Mouse (Mus musculus): ENCODE data around the gene Slc7a5. TPM values are rescaled to one million over a fixed set of nuclear protein-coding genes. Genes with fewer than 3 reads are reported as not detected.

Gene Slc7a5
- polyA plus RNA-seq, 1 experiment from 2014 or later, result 39.2 TPM

DNA sequence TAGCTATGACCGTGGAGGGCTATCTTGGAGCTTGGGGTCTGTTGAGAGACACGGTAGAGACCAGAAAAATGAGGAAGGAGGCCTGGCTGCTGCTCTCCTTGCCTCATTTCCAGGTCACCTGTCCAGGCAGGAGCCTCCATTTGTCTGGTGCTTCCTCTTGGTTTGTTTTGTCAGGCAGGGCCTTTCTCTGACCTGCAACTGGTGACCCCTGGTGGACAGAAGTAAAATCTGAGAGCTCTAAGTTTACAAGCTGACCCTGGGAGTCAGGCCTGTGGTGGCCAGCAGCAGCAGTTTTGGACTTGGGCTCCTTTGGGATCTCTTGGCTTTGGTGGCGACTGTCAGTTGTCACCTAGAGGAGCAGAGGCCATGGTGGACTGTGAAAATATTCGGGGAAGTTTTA lies 27.0 kb upstream of the Slc7a5 start:
- Histone ChIP-seq H3K36me3 (no peaks in the 10 kb centered on the region), H3K27ac (replicated peaks) (peak overlapping the region; percentile 86), H3K27me3 (no peaks in the 10 kb centered on the region), H3K4me1 (peaks cover 24% of the 10 kb centered on the region), H3K9ac (replicated peaks) (no peak overlapping the region), H3K9me3 (no peaks in the 10 kb centered on the region), H3K4me3 (no peak overlapping the region), H3K4me2 (replicated peaks) (no peak overlapping the region)
- ATAC-seq (replicated peaks), result no peak
- WGBS, result 39% methylated on average over 4 of the region's 4 CpGs

DNA sequence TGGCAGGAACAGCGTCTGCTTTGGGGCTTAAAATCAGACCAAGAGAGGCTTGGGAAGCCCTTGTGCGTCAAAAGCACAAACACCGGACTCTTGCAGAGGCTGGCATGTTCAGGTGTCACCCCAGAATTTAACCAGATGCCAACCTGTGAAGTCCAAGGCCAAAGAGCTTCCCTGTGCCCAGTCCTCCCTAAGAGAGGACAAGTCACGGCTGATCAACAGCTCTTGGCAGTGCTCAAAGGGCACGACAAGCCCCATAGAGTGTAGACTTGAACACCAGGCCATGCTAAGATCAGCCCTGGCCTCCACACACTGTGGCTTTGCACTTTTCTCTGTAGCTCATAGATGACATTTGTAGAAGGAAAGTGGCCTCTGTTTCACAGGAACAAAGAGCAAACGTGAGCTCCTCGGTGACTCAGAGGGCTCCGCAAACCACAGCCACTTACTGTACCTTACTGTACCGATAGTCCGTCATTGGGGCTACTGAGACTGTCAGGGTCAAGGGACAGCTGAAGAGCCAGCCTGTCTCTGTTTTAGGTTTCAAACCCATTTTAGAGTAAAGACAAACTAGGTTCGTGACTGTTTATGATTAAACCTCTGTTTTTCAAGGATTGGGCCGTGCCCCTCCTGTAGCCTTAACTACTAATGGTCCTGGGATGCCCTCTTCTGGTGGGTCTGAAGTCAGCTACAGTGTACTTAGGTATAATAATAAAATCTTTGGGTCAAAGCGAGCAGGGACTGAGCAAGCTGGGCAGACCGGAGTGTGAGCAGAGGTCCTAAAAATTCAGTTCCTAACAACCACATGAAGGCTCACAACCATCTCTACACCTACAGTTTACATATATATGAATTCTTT lies 25.4 kb upstream of the Slc7a5 start:
- 86% methylated on average over 14 of the region's 14 CpGs for WGBS
- no peaks in the 10 kb centered on the region for H3K9me3 ChIP-seq
- H3K27ac ChIP-seq (replicated peaks), result no peak overlapping the region
- H3K27me3 ChIP-seq, result no peaks in the 10 kb centered on the region
- peaks cover 24% of the 10 kb centered on the region for H3K4me1 ChIP-seq
- H3K4me2 ChIP-seq (replicated peaks), result no peak overlapping the region
- H3K36me3 ChIP-seq, result no peaks in the 10 kb centered on the region
- ATAC-seq (replicated peaks), result no peak
- no peak overlapping the region for H3K9ac ChIP-seq (replicated peaks)
- no peak overlapping the region for H3K4me3 ChIP-seq

DNA sequence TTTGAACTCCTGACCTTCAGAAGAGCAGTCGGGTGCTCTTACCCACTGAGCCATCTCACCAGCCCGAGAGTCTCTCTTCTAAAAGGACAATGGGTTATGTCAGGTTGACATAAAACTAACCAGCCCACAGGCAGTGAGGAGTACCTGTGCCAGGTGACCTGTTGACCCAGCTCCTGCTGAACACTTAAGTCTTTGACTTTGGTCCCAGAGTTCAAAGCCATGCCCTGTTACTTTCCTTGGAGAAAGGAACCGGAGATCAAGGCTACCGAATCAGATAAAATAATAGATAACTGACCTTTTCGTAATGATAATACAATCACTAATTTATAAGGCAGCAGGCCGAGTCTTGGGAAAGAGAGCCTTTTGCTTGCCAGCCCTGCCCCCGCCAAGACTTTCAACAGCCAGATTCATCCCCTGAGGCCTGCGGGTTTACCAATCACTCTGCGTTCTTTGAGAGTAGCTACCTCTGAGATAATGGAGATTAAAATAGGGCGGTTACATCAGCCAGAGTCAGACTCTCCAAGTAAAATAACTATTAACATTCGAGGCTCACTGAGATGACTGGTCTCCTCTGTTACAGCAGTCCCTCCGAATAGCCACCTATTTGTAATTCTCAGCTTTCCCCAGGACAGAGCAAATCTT lies 24.7 kb upstream of the Slc7a5 start:
- Histone ChIP-seq H3K4me2 (replicated peaks) (no peak overlapping the region), H3K9ac (replicated peaks) (no peak overlapping the region), H3K27ac (replicated peaks) (no peak overlapping the region), H3K4me1 (peaks cover 24% of the 10 kb centered on the region), H3K4me3 (no peak overlapping the region), H3K27me3 (no peaks in the 10 kb centered on the region), H3K36me3 (no peaks in the 10 kb centered on the region), H3K9me3 (no peaks in the 10 kb centered on the region)
- 63% methylated on average over 12 of the region's 12 CpGs for WGBS
- ATAC-seq (replicated peaks), result no peak

DNA sequence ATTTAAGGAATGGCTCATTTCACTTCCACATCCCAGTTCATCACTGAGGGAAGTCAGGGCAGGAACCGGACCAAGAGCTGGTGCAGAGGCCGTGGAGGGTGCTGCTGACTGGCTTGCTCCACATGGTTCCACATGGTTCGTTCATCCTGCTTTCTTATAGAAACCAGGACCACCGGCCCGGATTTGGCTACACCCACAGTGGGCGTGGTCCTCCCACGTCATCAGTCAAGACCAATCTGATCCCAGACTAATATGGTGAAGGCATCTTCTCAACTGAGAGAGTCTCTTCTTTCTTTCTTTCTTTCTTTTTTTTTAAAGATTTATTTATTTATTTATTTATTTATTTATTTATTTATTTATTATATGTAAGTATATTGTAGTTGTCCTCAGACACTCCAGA lies 24.1 kb upstream of the Slc7a5 start:
- Histone ChIP-seq H3K4me3 (no peak overlapping the region), H3K4me2 (replicated peaks) (no peak overlapping the region), H3K27ac (replicated peaks) (no peak overlapping the region), H3K36me3 (no peaks in the 10 kb centered on the region), H3K9ac (replicated peaks) (no peak overlapping the region), H3K27me3 (no peaks in the 10 kb centered on the region), H3K4me1 (peaks cover 24% of the 10 kb centered on the region), H3K9me3 (no peaks in the 10 kb centered on the region)
- ATAC-seq (replicated peaks), result no peak
- WGBS, result 81% methylated on average over 7 of the region's 7 CpGs

DNA sequence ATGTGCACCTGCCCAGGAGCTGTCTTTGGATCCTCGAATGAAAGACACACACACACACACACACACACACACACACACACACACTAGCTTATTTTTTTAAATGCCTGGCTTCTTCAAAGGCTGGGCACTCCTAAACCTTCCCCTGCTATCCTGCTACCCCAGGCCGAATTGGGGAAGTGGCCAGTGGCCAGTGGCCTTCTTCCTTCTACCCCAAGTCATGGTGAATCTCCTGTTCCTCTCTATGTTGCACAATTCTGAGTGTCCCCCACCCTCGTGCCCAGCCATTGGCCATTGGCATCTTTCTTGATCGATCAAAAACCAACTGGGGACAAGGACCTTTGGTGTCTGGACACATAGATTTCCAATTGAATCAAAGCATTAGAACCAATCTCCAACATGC lies 22.6 kb upstream of the Slc7a5 start:
- H3K36me3 ChIP-seq, result no peaks in the 10 kb centered on the region
- H3K27me3 ChIP-seq, result no peaks in the 10 kb centered on the region
- H3K4me3 ChIP-seq, result no peak overlapping the region
- ATAC-seq (replicated peaks), result no peak
- peaks cover 9% of the 10 kb centered on the region for H3K4me1 ChIP-seq
- H3K9me3 ChIP-seq, result no peaks in the 10 kb centered on the region
- H3K4me2 ChIP-seq (replicated peaks), result no peak overlapping the region
- H3K27ac ChIP-seq (replicated peaks), result no peak overlapping the region
- no peak overlapping the region for H3K9ac ChIP-seq (replicated peaks)
- 84% methylated on average over 4 of the region's 4 CpGs for WGBS

DNA sequence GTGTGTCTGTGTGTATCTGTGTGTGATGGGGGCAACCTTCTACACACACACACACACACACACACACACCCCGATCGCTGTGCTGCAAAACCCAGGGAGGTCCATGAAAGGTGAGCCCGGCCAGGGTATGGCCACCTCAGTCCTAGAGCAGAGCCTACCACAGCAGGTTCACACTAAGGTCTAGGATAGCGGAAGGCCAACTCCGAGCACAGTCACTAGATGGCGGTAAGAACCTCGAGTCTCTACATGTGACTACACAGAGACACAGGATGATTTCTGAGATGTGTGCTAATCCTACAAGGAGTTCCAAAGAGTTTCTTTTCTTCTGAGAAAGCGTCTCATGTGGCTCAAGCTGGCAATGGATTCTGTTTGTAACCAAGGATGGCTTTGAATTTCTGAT lies 19.8 kb upstream of the Slc7a5 start:
- no peaks in the 10 kb centered on the region for H3K27me3 ChIP-seq
- H3K9ac ChIP-seq (replicated peaks), result no peak overlapping the region
- H3K4me3 ChIP-seq, result no peak overlapping the region
- peak; percentile 53; the same call in 1 of the 2 replicates for ATAC-seq (replicated peaks)
- H3K9me3 ChIP-seq, result no peaks in the 10 kb centered on the region
- H3K4me2 ChIP-seq (replicated peaks), result no peak overlapping the region
- no peaks in the 10 kb centered on the region for H3K36me3 ChIP-seq
- H3K4me1 ChIP-seq, result no peaks in the 10 kb centered on the region
- H3K27ac ChIP-seq (replicated peaks), result no peak overlapping the region
- 51% methylated on average over 8 of the region's 8 CpGs for whole genome bisulfite sequencing

DNA sequence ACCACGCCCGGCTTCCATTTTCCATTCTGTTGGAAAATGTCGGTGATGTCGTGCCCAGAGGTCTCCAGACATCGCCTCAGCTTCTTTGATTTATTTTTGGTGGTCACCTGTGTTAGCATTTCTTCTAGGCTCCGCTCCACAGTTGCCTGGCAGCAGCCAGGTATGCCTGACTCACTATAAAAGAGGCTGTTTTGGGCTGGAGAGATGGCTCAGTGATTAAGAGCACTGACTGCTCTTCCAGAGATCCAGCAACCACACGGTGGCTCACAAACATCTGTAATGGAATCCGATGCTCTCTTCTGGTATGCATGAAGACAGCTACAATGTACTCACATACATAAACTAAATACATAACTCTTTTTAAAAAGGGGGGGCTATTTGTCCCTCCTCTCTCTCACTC lies 18.8 kb upstream of the Slc7a5 start:
- Histone ChIP-seq H3K27me3 (no peaks in the 10 kb centered on the region), H3K9me3 (no peaks in the 10 kb centered on the region), H3K9ac (replicated peaks) (no peak overlapping the region), H3K36me3 (no peaks in the 10 kb centered on the region), H3K4me3 (no peak overlapping the region), H3K4me2 (replicated peaks) (no peak overlapping the region), H3K27ac (replicated peaks) (no peak overlapping the region), H3K4me1 (no peaks in the 10 kb centered on the region)
- WGBS, result 72% methylated on average over 8 of the region's 8 CpGs
- no peak for ATAC-seq (replicated peaks)

DNA sequence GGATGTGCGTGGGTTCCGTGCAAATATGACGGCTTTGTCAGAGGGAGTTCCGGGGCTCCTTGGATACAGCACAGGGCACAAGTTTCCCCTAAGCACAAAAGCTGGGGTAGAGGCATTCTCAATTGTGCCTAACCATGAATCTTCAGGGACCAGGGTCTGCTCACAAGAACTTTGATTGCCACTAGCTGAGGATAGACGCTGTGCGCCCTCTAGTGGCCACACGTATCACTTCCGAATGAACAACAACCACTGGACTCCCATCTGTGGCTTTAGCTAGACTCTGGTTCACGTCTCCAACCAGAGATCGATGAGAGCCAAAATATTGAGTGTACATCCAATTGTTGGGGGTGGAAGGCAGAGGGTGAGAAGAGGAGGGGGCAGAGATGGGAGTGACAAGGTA lies 18.1 kb upstream of the Slc7a5 start:
- no peak overlapping the region for H3K9ac ChIP-seq (replicated peaks)
- 0 out of 2 replicates have a peak, but pooled peaks have one; percentile 26 for ATAC-seq (replicated peaks)
- no peak overlapping the region for H3K4me3 ChIP-seq
- no peaks in the 10 kb centered on the region for H3K4me1 ChIP-seq
- no peak overlapping the region for H3K27ac ChIP-seq (replicated peaks)
- no peaks in the 10 kb centered on the region for H3K9me3 ChIP-seq
- no peaks in the 10 kb centered on the region for H3K36me3 ChIP-seq
- no peaks in the 10 kb centered on the region for H3K27me3 ChIP-seq
- WGBS, result 29% methylated on average over 10 of the region's 10 CpGs
- H3K4me2 ChIP-seq (replicated peaks), result no peak overlapping the region

DNA sequence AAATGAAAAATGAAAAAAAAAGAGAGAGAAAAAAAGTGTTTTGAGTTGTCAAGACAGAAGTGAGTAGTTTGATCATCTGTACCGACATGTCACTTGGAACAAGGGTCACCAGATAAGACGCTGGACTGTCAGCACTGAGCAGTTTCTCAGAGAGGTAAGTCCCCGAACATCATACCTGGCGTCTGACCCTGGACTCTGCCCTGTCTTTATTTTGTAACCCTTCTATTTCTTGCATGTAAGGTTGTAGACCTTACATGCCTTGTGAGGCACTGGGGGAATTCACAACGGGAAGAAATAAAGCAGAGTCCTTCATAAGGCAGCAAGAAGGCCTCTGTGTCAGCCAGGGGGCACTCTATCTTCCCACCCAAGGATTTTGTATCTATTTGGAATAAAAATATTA lies 17.2 kb upstream of the Slc7a5 start:
- no peaks in the 10 kb centered on the region for H3K9me3 ChIP-seq
- H3K4me1 ChIP-seq, result no peaks in the 10 kb centered on the region
- WGBS, result 89% methylated on average over 5 of the region's 5 CpGs
- H3K36me3 ChIP-seq, result no peaks in the 10 kb centered on the region
- no peak overlapping the region for H3K4me2 ChIP-seq (replicated peaks)
- ATAC-seq (replicated peaks), result no peak
- H3K27ac ChIP-seq (replicated peaks), result no peak overlapping the region
- no peak overlapping the region for H3K9ac ChIP-seq (replicated peaks)
- no peak overlapping the region for H3K4me3 ChIP-seq
- no peaks in the 10 kb centered on the region for H3K27me3 ChIP-seq

DNA sequence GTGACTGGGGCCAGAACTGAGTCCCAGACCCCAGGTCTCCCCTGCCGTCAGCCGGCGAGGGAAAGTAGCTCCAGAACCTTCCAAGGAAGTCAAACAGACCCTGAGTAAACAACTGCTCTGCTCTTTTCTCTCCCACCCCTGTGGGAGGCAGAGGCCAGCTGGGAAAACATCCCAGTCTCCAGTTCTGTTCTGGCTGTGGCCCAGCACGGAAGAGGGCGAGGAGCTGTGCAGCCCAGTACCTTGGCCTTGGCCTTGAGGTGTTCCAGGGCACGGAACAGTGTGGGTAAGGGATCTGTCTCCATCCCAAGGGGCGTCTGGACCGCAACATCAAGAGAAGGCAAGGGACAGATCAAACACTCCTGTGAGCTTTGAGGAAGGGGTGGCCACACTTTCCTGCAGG lies 14.6 kb upstream of the Slc7a5 start:
- H3K4me1 ChIP-seq, result no peaks in the 10 kb centered on the region
- H3K4me3 ChIP-seq, result no peak overlapping the region
- no peaks in the 10 kb centered on the region for H3K27me3 ChIP-seq
- whole genome bisulfite sequencing, result 76% methylated on average over 8 of the region's 8 CpGs
- no peak for ATAC-seq (replicated peaks)
- no peaks in the 10 kb centered on the region for H3K36me3 ChIP-seq
- H3K4me2 ChIP-seq (replicated peaks), result no peak overlapping the region
- no peaks in the 10 kb centered on the region for H3K9me3 ChIP-seq
- no peak overlapping the region for H3K9ac ChIP-seq (replicated peaks)
- no peak overlapping the region; the same call in 1 of the 2 replicates for H3K27ac ChIP-seq (replicated peaks)

DNA sequence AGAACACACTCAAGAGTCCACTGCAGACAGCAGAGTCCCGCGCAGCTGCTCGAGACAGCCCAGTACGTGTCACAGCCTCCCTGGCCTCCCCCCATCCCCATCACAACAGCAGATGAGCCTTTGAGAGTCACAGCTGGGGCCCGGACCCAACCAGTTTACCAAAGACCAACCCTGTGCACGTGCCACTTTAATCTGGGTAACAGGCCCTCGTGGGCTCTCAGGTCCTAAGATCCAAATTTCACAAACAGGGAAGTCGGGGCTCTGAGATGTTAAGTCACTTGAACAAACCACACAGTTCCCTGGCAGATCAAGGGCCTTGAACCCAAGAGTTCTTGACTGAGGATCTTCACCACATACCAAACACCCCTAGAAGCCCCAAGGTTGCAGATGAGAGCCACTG lies 14.1 kb upstream of the Slc7a5 start:
- no peak for ATAC-seq (replicated peaks)
- H3K4me1 ChIP-seq, result no peaks in the 10 kb centered on the region
- no peak overlapping the region for H3K9ac ChIP-seq (replicated peaks)
- no peaks in the 10 kb centered on the region for H3K27me3 ChIP-seq
- no peaks in the 10 kb centered on the region for H3K36me3 ChIP-seq
- H3K4me2 ChIP-seq (replicated peaks), result no peak overlapping the region
- WGBS, result 75% methylated on average over 8 of the region's 8 CpGs
- H3K27ac ChIP-seq (replicated peaks), result no peak overlapping the region; the same call in 1 of the 2 replicates
- H3K9me3 ChIP-seq, result no peaks in the 10 kb centered on the region
- no peak overlapping the region for H3K4me3 ChIP-seq

DNA sequence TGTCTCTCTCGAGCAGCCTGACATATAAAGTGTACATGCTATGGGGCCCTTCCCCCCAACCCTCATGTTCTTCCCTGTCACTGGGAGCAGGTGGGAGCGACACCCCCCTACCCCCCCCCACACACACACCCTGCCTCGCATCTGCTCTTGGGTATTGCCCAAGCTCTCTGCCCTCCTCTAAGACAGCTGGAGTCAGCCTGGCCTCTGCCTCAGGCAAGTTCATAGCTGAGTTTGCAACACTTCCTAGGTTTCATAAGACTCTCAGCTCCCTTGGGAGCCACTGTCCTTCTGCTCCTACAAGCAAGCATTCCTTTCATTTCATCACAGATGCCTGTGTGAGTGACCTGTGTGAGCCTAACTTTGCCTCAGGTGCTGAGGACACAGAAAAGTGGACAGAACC lies 12.2 kb upstream of the Slc7a5 start:
- H3K4me2 ChIP-seq (replicated peaks), result no peak overlapping the region
- H3K9ac ChIP-seq (replicated peaks), result no peak overlapping the region
- H3K4me3 ChIP-seq, result no peak overlapping the region
- no peaks in the 10 kb centered on the region for H3K4me1 ChIP-seq
- H3K27me3 ChIP-seq, result no peaks in the 10 kb centered on the region
- 70% methylated on average over 3 of the region's 3 CpGs for WGBS
- H3K27ac ChIP-seq (replicated peaks), result no peak overlapping the region
- no peak for ATAC-seq (replicated peaks)
- H3K36me3 ChIP-seq, result no peaks in the 10 kb centered on the region
- no peaks in the 10 kb centered on the region for H3K9me3 ChIP-seq
